Mouse (Mus musculus) cerebellum, adult 2 months (tissue): Measurements from ENCODE around the gene Traf4.

ENCODE experiments used
- CTCF ChIP-seq: fragments of 200-500 bp; IDR thresholded peaks from 2 replicates; pipeline ENCODE4 v1.5.1; 2011; ENCODE audit warnings: low read depth, mild to moderate bottlenecking, control low read depth, low read length, moderate library complexity, borderline replicate concordance; ENCODE audit not compliant: insufficient read depth
- POLR2A ChIP-seq: fragments of 200-500 bp; IDR thresholded peaks from 2 replicates; pipeline ENCODE4 v1.6.1; 2011; ENCODE audit warnings: low read length, control low read depth, borderline replicate concordance; ENCODE audit not compliant: insufficient read depth

DNA sequence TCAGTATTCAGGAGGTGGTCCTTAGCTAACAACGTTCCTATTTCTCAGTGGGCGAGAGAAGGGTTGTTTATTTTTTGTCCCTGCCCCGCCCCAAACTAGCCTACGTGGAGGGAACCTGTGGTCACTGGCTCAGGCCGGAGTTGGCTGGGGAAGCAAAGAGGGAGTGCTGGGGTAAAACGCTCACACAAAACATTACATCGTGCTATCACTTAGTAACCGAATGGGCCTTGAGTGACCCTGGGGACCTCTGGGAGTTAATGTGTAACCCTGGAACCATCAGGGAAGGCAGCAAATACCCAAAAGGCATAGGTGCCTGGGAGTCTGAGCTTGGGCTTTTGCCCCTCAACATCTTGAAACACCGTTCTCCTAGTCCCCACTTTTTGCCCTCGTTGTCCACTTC lies 12.0 kb upstream of the Traf4 start:
- TF ChIP-seq CTCF (no peak), POLR2A (no peak)
